7 mouse cellular contexts compared by ENCODE assay signal in genomic region chr10:95940901-95941767, GRCm38 (mm10). TPM values are rescaled to one million over a fixed set of nuclear protein-coding genes. Genes with fewer than 3 reads are reported as not detected.
DNase-seq lines count a peak whose midpoint lies in the region; ATAC-seq and TF ChIP-seq lines count a peak whose summit lies in the region.

No protein-coding gene starts in this region.

- peaks cover 3% of the 10 kb centered on the region for H3K9me3 ChIP-seq in erythroblast, embryonic 14.5 days (ENCODE audit: control insufficient read depth, low read length)
- H3K9me3 ChIP-seq in limb, embryonic 11.5 days (ENCODE audit: control insufficient read depth, low read length) = no peaks in the 10 kb centered on the region

- TF ChIP-seq POLR2A in myocyte (IDR thresholded peaks at IDR 0.05; ENCODE audit: insufficient read length, low read depth) = peak; percentile 34

- H3K36me3 ChIP-seq in erythroblast, embryonic 14.5 days (ENCODE audit: control insufficient read depth) = peaks cover 19% of the 10 kb centered on the region
- H3K36me3 ChIP-seq in limb, embryonic 11.5 days (ENCODE audit: control insufficient read depth, insufficient read depth, low read length) = no peaks in the 10 kb centered on the region
- H3K36me3 ChIP-seq in myocyte (ENCODE audit: control insufficient read depth, insufficient read depth) = no peaks in the 10 kb centered on the region

- peak overlapping the region; percentile 49 for H3ac ChIP-seq in myocyte (ENCODE audit: control insufficient read depth, insufficient read length)

- peaks cover 3% of the 10 kb centered on the region for H3K27me3 ChIP-seq in erythroblast, embryonic 14.5 days (ENCODE audit: control insufficient read depth)
- no peaks in the 10 kb centered on the region for H3K27me3 ChIP-seq in limb, embryonic 11.5 days (ENCODE audit: control insufficient read depth, insufficient read depth, low read length)
- H3K27me3 ChIP-seq in myocyte (ENCODE audit: control insufficient read depth, insufficient read depth, insufficient read length) = no peaks in the 10 kb centered on the region

- H3K4me2 ChIP-seq in limb, embryonic 11.5 days (ENCODE audit: low read depth, severe bottlenecking) = peak overlapping the region; percentile 90
- peak overlapping the region; percentile 91 for H3K4me2 ChIP-seq in myocyte (ENCODE audit: low read depth)

- H3K79me2 ChIP-seq in myocyte (ENCODE audit: control insufficient read depth, insufficient read depth) = peaks cover 44% of the 10 kb centered on the region

- H3K27ac ChIP-seq in limb, embryonic 11.5 days (replicated peaks; ENCODE audit: low read depth, low read length) = peak overlapping the region; percentile 51; the same call in 1 of the 2 replicates

- peaks cover 40% of the 10 kb centered on the region for H3K4me1 ChIP-seq in erythroblast, embryonic 14.5 days (ENCODE audit: control insufficient read depth)
- H3K4me1 ChIP-seq in limb, embryonic 11.5 days (ENCODE audit: control insufficient read depth, insufficient read depth, low read length) = peaks cover 6% of the 10 kb centered on the region

- WGBS in limb, embryonic 11.5 days = 5% methylated on average over 56 of the region's 69 CpGs

- ATAC-seq in limb, embryonic 11.5 days (ENCODE audit: insufficient number of reproducible peaks, low FRiP score, low TSS enrichment, low read depth) = peak; percentile 76

- H3K4me3 ChIP-seq in erythroblast, embryonic 14.5 days (replicated peaks) = peak overlapping the region; percentile 72
- peak overlapping the region; percentile 71 for H3K4me3 ChIP-seq in limb, embryonic 11.5 days (ENCODE audit: low read depth, low read length)
- H3K4me3 ChIP-seq in myocyte = peak overlapping the region; percentile 63

- peak; percentile 8 for DNase-seq in retina, embryonic 14.5 days (ENCODE audit: low spot score)
- no peak for DNase-seq in retina, postnatal 1 day
- DNase-seq in adipocyte (ENCODE audit: low spot score) = peak; percentile 21
- DNase-seq in limb, embryonic 11.5 days (ENCODE audit: low spot score) = no peak
- no peak for DNase-seq in adrenal gland, postnatal 25 days

- H3K9ac ChIP-seq in limb, embryonic 11.5 days (ENCODE audit: low read length) = peak overlapping the region; percentile 60

TF ChIP-seq in myocyte, 11 proteins besides CTCF, POLR2A, EP300 and RAD21:
- peak in 1 of 3 experiments; percentile 25 for TF ChIP-seq MYOD1 (IDR thresholded peaks at IDR 0.05; ENCODE audit: control insufficient read depth in 1 of 3, insufficient read length in 2 of 3, low read depth in 2 of 3)
- no peak for TF ChIP-seq TCF12 (IDR thresholded peaks at IDR 0.05; ENCODE audit: insufficient read depth, poor library complexity, severe bottlenecking)
- TF ChIP-seq MYOG (IDR thresholded peaks at IDR 0.05; ENCODE audit: control insufficient read depth in 1 of 3, insufficient read depth in 1 of 3, insufficient read length in 2 of 3, low read depth in 2 of 3) = peak in 1 of 3 experiments; percentile 5
TF ChIP-seq in myocyte: peak in this region for 2.

RNA-seq across cellular contexts. Expression of gene Eea1, which starts 0.7 kb away (rescaled TPM):
- polyA plus RNA-seq in erythroblast, embryonic 14.5 days (2012) = 0.26 and 0.29 TPM in 2 replicates
- 8.2 and 10.3 TPM in 2 replicates for polyA plus RNA-seq in limb, embryonic 11.5 days (2014; fragmentation: Nextera tagmentation; extraction: Ambion mirVana)
- polyA plus RNA-seq in myocyte (2012; fragmentation: generic; extraction: Trizol) = 6.9 TPM
- 36.6 and 38.4 TPM in 2 replicates for total RNA-seq in adrenal gland, postnatal 25 days (2021)

Comparison
In these comparisons a context has a peak if more than half of its experiments do, and no peak if none do; other contexts are left out.
1. DNase-seq: peak in retina, embryonic 14.5 days (single experiment) and adipocyte (single experiment); none in retina, postnatal 1 day (single experiment), limb, embryonic 11.5 days (single experiment) and adrenal gland, postnatal 25 days (single experiment).
2. Peak in every context shown above with its lines, with median percentiles within 50 percentile points of each other: H3K4me3 ChIP-seq.